Mouse (Mus musculus): ENCODE measurements around the gene Ctbp1.

- no peak for TF ChIP-seq EP300 (optimal IDR thresholded peaks at IDR 0.05)
- no peak for TF ChIP-seq CTCF (IDR thresholded peaks at IDR 0.05; ENCODE audit: low read depth)
These were observed 50.3 kb downstream of the Ctbp1 start for GRCm38 (mm10) chr5:33224491-33224890.
